Mouse (Mus musculus) testis, adult 2 months (tissue): ENCODE measurements around the gene Sin3b.

Experiments
- CTCF ChIP-seq: fragments of 200-500 bp; IDR thresholded peaks from 2 replicates; pipeline ENCODE4 v1.5.1; 2012; ENCODE audit warnings: low read depth, mild to moderate bottlenecking, inconsistent platforms, low read length, moderate library complexity; ENCODE audit not compliant: control insufficient read depth, insufficient read depth, insufficient replicate concordance
- POLR2A ChIP-seq: fragments of 200-500 bp; IDR thresholded peaks from 2 replicates; pipeline ENCODE4 v1.6.1; 2012; ENCODE audit warnings: low read depth, mild to moderate bottlenecking, inconsistent platforms, low read length, moderate library complexity; ENCODE audit not compliant: control insufficient read depth

DNA sequence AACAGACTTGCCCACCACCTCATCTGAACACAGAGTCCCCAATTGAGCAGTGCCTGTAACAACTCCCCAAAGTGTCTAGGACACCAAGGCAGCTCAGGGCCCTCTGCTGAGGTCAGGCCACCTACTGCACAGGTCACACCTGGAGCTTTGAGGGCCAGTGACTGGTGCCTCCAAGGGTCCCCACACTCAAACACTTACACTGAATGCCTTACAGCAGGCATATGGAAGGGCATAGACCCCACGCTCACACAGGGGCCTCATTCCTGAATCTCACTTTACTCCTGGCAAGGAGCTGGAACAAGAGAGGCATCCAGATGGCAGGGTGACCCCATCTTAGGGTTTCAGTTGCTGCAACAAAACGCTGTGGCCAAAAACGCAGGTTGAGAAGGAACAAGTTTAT is 37.1 kb downstream of the Sin3b start:
- TF ChIP-seq CTCF, result no peak
- TF ChIP-seq POLR2A, result no peak
